Mouse (Mus musculus): ENCODE data around the gene Adssl1.

Adssl1 gene

GRCm38 (mm10) chr12:112626455-112626854 lies 6.6 kb downstream of the Adssl1 start:
- DNase-seq = no peak

GRCm38 (mm10) chr12:112627097-112627881 lies 7.4 kb downstream of the Adssl1 start:
- no peak for DNase-seq

- DNase-seq = no peak
Observed at GRCm38 (mm10) chr12:112628197-112628596, 8.4 kb downstream of the Adssl1 start.

GRCm38 (mm10) chr12:112628928-112629721 lies 9.3 kb downstream of the Adssl1 start:
- DNase-seq = peak; percentile 37

- DNase-seq = no peak
Observed at GRCm38 (mm10) chr12:112630029-112630428, 10.2 kb downstream of the Adssl1 start.

GRCm38 (mm10) chr12:112630796-112631195 lies 11.0 kb downstream of the Adssl1 start:
- no peak for DNase-seq

GRCm38 (mm10) chr12:112631472-112631871 lies 11.6 kb downstream of the Adssl1 start:
- no peak for DNase-seq

- DNase-seq = no peak
Observed at GRCm38 (mm10) chr12:112632084-112632777, 12.4 kb downstream of the Adssl1 start.

- no peak for DNase-seq
Observed at GRCm38 (mm10) chr12:112632907-112633306, 13.1 kb downstream of the Adssl1 start.

GRCm38 (mm10) chr12:112633686-112634085 lies 13.8 kb downstream of the Adssl1 start:
- no peak for DNase-seq

- no peak for DNase-seq
Observed at GRCm38 (mm10) chr12:112639526-112639925, 19.7 kb downstream of the Adssl1 start.

- DNase-seq = no peak
Observed at GRCm38 (mm10) chr12:112643126-112643525, 23.3 kb downstream of the Adssl1 start.

- peak; percentile 97 for DNase-seq
Observed at GRCm38 (mm10) chr12:112644180-112644854, 24.5 kb downstream of the Adssl1 start, which contains the start of gene Siva1. TSS of gene Siva1 (plus strand) at chr12:112644679.

- DNase-seq = peak; percentile 40
Observed at GRCm38 (mm10) chr12:112644855-112645506, 25.1 kb downstream of the Adssl1 start.

GRCm38 (mm10) chr12:112646139-112646538 lies 26.3 kb downstream of the Adssl1 start:
- DNase-seq = no peak

- DNase-seq = no peak
Observed at GRCm38 (mm10) chr12:112648081-112648480, 28.2 kb downstream of the Adssl1 start.

GRCm38 (mm10) chr12:112651778-112652439 lies 32.1 kb downstream of the Adssl1 start:
- DNase-seq = no peak

- DNase-seq = peak; percentile 91
Observed at GRCm38 (mm10) chr12:112653157-112653824, 33.4 kb downstream of the Adssl1 start.

GRCm38 (mm10) chr12:112654076-112654475 lies 34.2 kb downstream of the Adssl1 start:
- DNase-seq = no peak

- DNase-seq = no peak
Observed at GRCm38 (mm10) chr12:112658619-112659018, 38.8 kb downstream of the Adssl1 start.

GRCm38 (mm10) chr12:112659109-112659508 lies 39.3 kb downstream of the Adssl1 start:
- DNase-seq = peak; percentile 74
